Mouse (Mus musculus) liver, embryonic 14.5 days (tissue): ENCODE measurements around the gene Brd3. TPM values are rescaled to one million over a fixed set of nuclear protein-coding genes. Genes with fewer than 3 reads are reported as not detected.

Source experiments
- ATAC-seq: fragments of 200-750 bp; cut with Nextera tagmentation; 2 replicates; pipeline ENCODE4 v1.8.0; 2017; ENCODE audit warnings: moderate number of reproducible peaks, mild to moderate bottlenecking, moderate library complexity; ENCODE audit not compliant: insufficient read depth
- DNase-seq, 3 experiments: peaks; one replicate each; pipeline ENCODE4 v3.0.0-alpha.2; 2012 to 2013; ENCODE audit warnings: low read depth in 3 of 3, low spot score in 3 of 3
- H3K27ac ChIP-seq: fragments of 300-500 bp; sonication (generic); 2 replicates; pipeline ENCODE4 v1.5.1; 2014; ENCODE audit warnings: moderate library complexity, mild to moderate bottlenecking, control low read depth, inconsistent platforms
- H3K27me3 ChIP-seq: fragments of 300-500 bp; sonication (generic); 2 replicates; pipeline ENCODE4 v1.6.1; 2014; ENCODE audit warnings: mild to moderate bottlenecking, low read length, moderate library complexity; ENCODE audit not compliant: control insufficient read depth, insufficient read depth
- H3K36me3 ChIP-seq: fragments of 300-500 bp; sonication (generic); replicated peaks from 2 replicates; pipeline ENCODE4 v1.6.1; 2014; ENCODE audit warnings: low read depth; ENCODE audit not compliant: control insufficient read depth, insufficient read depth
- H3K4me1 ChIP-seq, 2 experiments: fragments of 200-500 bp in 1 of 2; fragments of 300-500 bp in 1 of 2; sonication (generic) in 1 of 2; replicated peaks; 2 replicates each; pipeline ENCODE4 v1.6.1; 2012 to 2014; ENCODE audit warnings: antibody characterized with exemption in 1 of 2, inconsistent platforms in 1 of 2, low read length in 1 of 2; ENCODE audit not compliant: control insufficient read depth in 2 of 2, insufficient read depth in 2 of 2
- H3K4me2 ChIP-seq: fragments of 300-500 bp; sonication (generic); 2 replicates; pipeline ENCODE4 v1.6.1; 2014; ENCODE audit warnings: low read depth, mild to moderate bottlenecking, control low read depth, moderate library complexity
- H3K4me3 ChIP-seq, 2 experiments: fragments of 200-500 bp in 1 of 2; fragments of 300-500 bp in 1 of 2; sonication (generic) in 1 of 2; 2 replicates each; pipeline ENCODE4 v1.5.1; 2012 to 2014; ENCODE audit warnings: low read depth in 2 of 2, low read length in 2 of 2, mild to moderate bottlenecking in 2 of 2, control low read depth in 1 of 2, inconsistent platforms in 1 of 2, moderate library complexity in 1 of 2; ENCODE audit not compliant: insufficient read depth in 1 of 2
- H3K9ac ChIP-seq: fragments of 300-500 bp; sonication (generic); replicated peaks from 2 replicates; pipeline ENCODE4 v1.6.1; 2014; ENCODE audit warnings: mild to moderate bottlenecking, control low read depth, moderate library complexity
- H3K9me3 ChIP-seq: fragments of 300-500 bp; sonication (generic); 2 replicates; pipeline ENCODE4 v1.6.1; 2016; ENCODE audit warnings: low read length, mixed read lengths; ENCODE audit not compliant: control insufficient read depth
- CTCF ChIP-seq: IDR thresholded peaks from 2 replicates; pipeline ENCODE4 v1.5.1; 2016; ENCODE audit warnings: antibody characterized with exemption, low read depth, control low read depth
- EP300 ChIP-seq: IDR thresholded peaks from 2 replicates; pipeline ENCODE4 v1.6.1; 2016; ENCODE audit warnings: antibody characterized with exemption, low read depth
- whole genome bisulfite sequencing: fragments of 180-500 bp; shearing (Covaris S2); extraction: QIAGEN DNeasy Blood & Tissue Kit; methylation state at CpG from one replicate; pipeline ENCODE4 v1.1.7; 2014; ENCODE audit not compliant: insufficient replicate concordance; 5-methylcytosine and 5-hydroxymethylcytosine counted together
- polyA plus RNA-seq, 2 experiments: library from polyadenylated mRNA; depleted of rRNA in 1 of 2; stranded (reverse) in 1 of 2; unstranded in 1 of 2; fragments of >200 nt; fragmentation: Nextera tagmentation in 1 of 2; extraction: Ambion mirVana in 1 of 2; gene quantifications; 2 replicates each; pipeline versions ENCODE4 v1.2.1 to v1.2.3; 2012 to 2014

The Brd3 gene
- polyA plus RNA-seq, 2 experiments, result 9.5 to 24.4 TPM

- TF ChIP-seq CTCF, result no peak
- no peak for TF ChIP-seq EP300
- H3K4me2 ChIP-seq, result peak overlapping the region; percentile 98
- H3K9ac ChIP-seq, result peak overlapping the region; percentile 79
- peak overlapping the region; percentile 88 to 98 for H3K4me3 ChIP-seq
- WGBS, result 14% methylated on average over 1 of the region's 1 CpGs
- H3K4me1 ChIP-seq, result peaks cover 17 to 28% of the 10 kb centered on the region in 2 experiments
- no peaks in the 10 kb centered on the region; the same call in 1 of the 2 replicates for H3K9me3 ChIP-seq
- no peak for DNase-seq
- no peaks in the 10 kb centered on the region for H3K27me3 ChIP-seq
- H3K27ac ChIP-seq, result no peak overlapping the region
- ATAC-seq, result no peak
- peaks cover 22% of the 10 kb centered on the region for H3K36me3 ChIP-seq
These were observed 8.8 kb upstream of the Brd3 start for GRCm38 (mm10) chr2:27516289-27516688.

DNA sequence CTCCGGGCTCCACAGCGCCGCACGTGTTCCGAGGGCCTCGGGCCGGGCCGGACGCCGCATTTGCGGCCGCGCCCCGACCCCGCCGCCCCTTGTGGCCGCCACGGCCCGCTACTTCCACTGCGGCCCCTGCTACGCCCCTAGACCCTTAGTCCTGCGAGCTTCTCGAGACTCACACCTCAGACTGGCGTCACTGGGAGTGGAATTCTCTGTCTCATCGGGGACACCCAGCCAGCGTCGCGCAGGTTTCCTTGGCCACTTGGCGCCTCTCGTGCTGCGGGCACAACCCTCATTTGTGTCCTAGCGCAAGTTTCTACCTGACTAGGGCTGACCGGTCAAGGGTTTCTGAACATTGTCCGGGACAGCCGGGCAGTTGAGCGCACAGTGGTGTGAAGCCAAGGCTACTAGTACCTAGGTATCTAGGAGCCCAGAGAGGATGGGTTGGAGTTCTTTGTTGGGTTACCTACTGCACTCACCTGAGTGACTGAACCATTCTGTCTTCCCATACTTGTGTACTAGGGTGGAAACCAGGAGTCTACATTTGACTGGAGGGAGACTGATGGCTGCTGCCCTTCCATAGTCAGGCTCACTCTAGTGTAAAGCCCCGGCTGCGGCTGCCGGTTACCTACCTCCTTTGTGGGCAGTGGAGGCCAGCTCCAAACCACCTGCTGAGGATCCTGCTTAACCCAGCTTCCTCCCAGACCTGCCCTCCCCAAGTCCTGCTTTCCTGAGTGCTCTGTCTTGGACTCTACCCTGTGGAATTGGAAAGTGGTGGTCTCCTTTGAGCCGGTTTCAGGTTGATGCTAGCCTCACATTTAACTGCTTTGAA is 8.1 kb upstream of the Brd3 start:
- peaks cover 17 to 28% of the 10 kb centered on the region in 2 experiments for H3K4me1 ChIP-seq
- H3K9me3 ChIP-seq, result no peaks in the 10 kb centered on the region; the same call in 1 of the 2 replicates
- ATAC-seq (peak; percentile 42; the same call in 1 of the 2 replicates), DNase-seq (no peak)
- no peaks in the 10 kb centered on the region for H3K27me3 ChIP-seq
- peak overlapping the region; percentile 98 for H3K4me2 ChIP-seq
- peak overlapping the region; percentile 57; the same call in 1 of the 2 replicates for H3K27ac ChIP-seq
- peak overlapping the region; percentile 79 for H3K9ac ChIP-seq
- H3K36me3 ChIP-seq, result peaks cover 15% of the 10 kb centered on the region
- TF ChIP-seq CTCF, result peak; percentile 10; the same call in 1 of the 2 replicates
- no peak for TF ChIP-seq EP300
- under 1% methylated on average over 40 of the region's 40 CpGs for WGBS
- peak overlapping the region; percentile 88 to 98 for H3K4me3 ChIP-seq

- no peak for TF ChIP-seq EP300
- TF ChIP-seq CTCF, result peak; percentile 58
- H3K4me3 ChIP-seq, result peak within 1 kb of the TSS; percentile 88 to 98
- H3K9ac ChIP-seq, result peak within 1 kb of the TSS; percentile 79
- WGBS, result under 1% methylated on average over 57 of the region's 57 CpGs
- H3K27ac ChIP-seq, result peak within 1 kb of the TSS; percentile 57
- H3K36me3 ChIP-seq, result peaks cover 8% of the 10 kb centered on the region
- H3K27me3 ChIP-seq, result no peaks in the 10 kb centered on the region
- peak; percentile 88 for ATAC-seq
- no peaks in the 10 kb centered on the region; the same call in 1 of the 2 replicates for H3K9me3 ChIP-seq
- peak within 1 kb of the TSS; percentile 98 for H3K4me2 ChIP-seq
- peaks cover 17 to 28% of the 10 kb centered on the region in 2 experiments for H3K4me1 ChIP-seq
- DNase-seq, result peak; percentile 77 to 81 (median 78)
These were observed 7.3 kb upstream of the Brd3 start, which contains the start of gene Wdr5 for GRCm38 (mm10) chr2:27514639-27515328. Gene Wdr5 (plus strand): TSS chr2:27515157.

DNA sequence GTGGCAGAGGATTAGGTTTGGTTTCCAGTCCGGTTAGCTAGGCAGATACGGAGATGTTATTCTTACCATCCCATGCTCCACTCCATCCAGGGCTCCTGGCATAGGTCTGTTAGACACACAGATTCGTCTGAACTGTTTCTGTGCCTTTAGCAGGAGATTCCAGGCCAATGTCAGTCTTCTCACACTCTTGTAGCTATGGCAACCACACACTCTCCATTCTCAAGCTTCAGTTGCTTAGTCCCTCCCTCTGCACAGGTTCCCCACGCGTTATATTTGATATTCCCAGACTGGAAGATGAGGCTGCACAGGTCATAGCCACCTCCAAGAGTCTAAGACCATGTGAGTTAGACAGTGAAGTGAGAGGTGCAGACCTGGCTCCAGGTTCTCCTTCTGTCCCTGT is 6.4 kb upstream of the Brd3 start:
- DNase-seq, result no peak
- peak overlapping the region; percentile 79 for H3K9ac ChIP-seq
- no peak for ATAC-seq

More for the DNA sequence above, 6.4 kb upstream of the Brd3 start:
- TF ChIP-seq EP300, result no peak
- no peak for TF ChIP-seq CTCF
- Histone ChIP-seq H3K36me3 (no peaks in the 10 kb centered on the region; the same call in 1 of the 2 replicates), H3K4me1 (peaks cover 17 to 28% of the 10 kb centered on the region in 2 experiments), H3K27ac (no peak overlapping the region; the same call in 1 of the 2 replicates), H3K27me3 (no peaks in the 10 kb centered on the region), H3K4me2 (peak overlapping the region; percentile 98), H3K9me3 (no peaks in the 10 kb centered on the region; the same call in 1 of the 2 replicates), H3K4me3 (peak overlapping the region; percentile 88 to 98; a peak in 3 of 4 replicates)
- WGBS, result 40% methylated on average over 5 of the region's 5 CpGs
